Mouse (Mus musculus) stomach, embryonic 15.5 days (tissue): ENCODE data around the gene Rac2. TPM values are rescaled to one million over a fixed set of nuclear protein-coding genes. Genes with fewer than 3 reads are reported as not detected.

Source experiments
- ATAC-seq: fragments of 200-750 bp; cut with Nextera tagmentation; 2 replicates; pipeline ENCODE4 v1.8.0; 2017; ENCODE audit warnings: low read depth, moderate number of reproducible peaks, moderate TSS enrichment; ENCODE audit not compliant: insufficient read depth, low FRiP score
- H3K27ac ChIP-seq: fragments of 300-500 bp; sonication (generic); 2 replicates; pipeline ENCODE4 v1.5.1; 2015; ENCODE audit warnings: mild to moderate bottlenecking, inconsistent platforms
- H3K27me3 ChIP-seq: fragments of 300-500 bp; sonication (generic); replicated peaks from 2 replicates; pipeline ENCODE4 v1.6.1; 2015; ENCODE audit warnings: inconsistent platforms
- H3K36me3 ChIP-seq: fragments of 300-500 bp; sonication (generic); 2 replicates; pipeline ENCODE4 v1.6.1; 2015; ENCODE audit warnings: inconsistent platforms
- H3K4me1 ChIP-seq: fragments of 300-500 bp; sonication (generic); 2 replicates; pipeline ENCODE4 v1.6.1; 2015; ENCODE audit warnings: inconsistent platforms
- H3K4me2 ChIP-seq: fragments of 300-500 bp; sonication (generic); 2 replicates; pipeline ENCODE4 v1.6.1; 2015; ENCODE audit warnings: mild to moderate bottlenecking, inconsistent platforms
- H3K4me3 ChIP-seq: fragments of 300-500 bp; sonication (generic); replicated peaks from 2 replicates; pipeline ENCODE4 v1.5.1; 2015; ENCODE audit warnings: inconsistent platforms
- H3K9ac ChIP-seq: fragments of 300-500 bp; sonication (generic); 2 replicates; pipeline ENCODE4 v1.6.1; 2015; ENCODE audit warnings: inconsistent platforms
- H3K9me3 ChIP-seq: fragments of 300-500 bp; sonication (generic); 2 replicates; pipeline ENCODE4 v1.6.1; 2016; ENCODE audit warnings: inconsistent platforms
- WGBS: fragments of 180-500 bp; shearing (Covaris S2); methylation state at CpG from one replicate; pipeline ENCODE4 v1.1.7; 2015; 5-methylcytosine and 5-hydroxymethylcytosine counted together
- polyA plus RNA-seq: library from polyadenylated mRNA; unstranded; fragments of >200 nt; fragmentation: Nextera tagmentation; extraction: Ambion mirVana; gene quantifications from 2 replicates; pipeline ENCODE4 v1.2.1, GENCODE M21; 2015

The Rac2 gene
- polyA plus RNA-seq, 1 experiment from 2014 or later: 36.5 TPM

- no peaks in the 10 kb centered on the region for H3K4me1 ChIP-seq
- 67% methylated on average over 7 of the region's 7 CpGs for WGBS
- H3K27me3 ChIP-seq: no peaks in the 10 kb centered on the region
- no peaks in the 10 kb centered on the region for H3K9me3 ChIP-seq
- no peak within 1 kb of the TSS for H3K4me2 ChIP-seq
- ATAC-seq: no peak
- H3K36me3 ChIP-seq: no peaks in the 10 kb centered on the region
- peak within 1 kb of the TSS; percentile 12; the same call in 1 of the 2 replicates for H3K4me3 ChIP-seq
- no peak within 1 kb of the TSS for H3K27ac ChIP-seq
- H3K9ac ChIP-seq: no peak within 1 kb of the TSS
Measured at GRCm38 (mm10) chr15:78596914-78597313, 24.3 kb upstream of the Rac2 start, which contains the start of gene Cyth4. TSS of gene Cyth4 (plus strand) at chr15:78597047.

GRCm38 (mm10) chr15:78596504-78596903, 23.9 kb upstream of the Rac2 start:
- Histone ChIP-seq H3K4me3 (no peak overlapping the region), H3K4me2 (no peak overlapping the region), H3K27me3 (no peaks in the 10 kb centered on the region), H3K27ac (no peak overlapping the region), H3K4me1 (no peaks in the 10 kb centered on the region), H3K9me3 (no peaks in the 10 kb centered on the region), H3K9ac (no peak overlapping the region), H3K36me3 (no peaks in the 10 kb centered on the region)
- no peak for ATAC-seq
- 75% methylated on average over 6 of the region's 6 CpGs for WGBS

- H3K36me3 ChIP-seq: no peaks in the 10 kb centered on the region
- ATAC-seq: no peak
- H3K27ac ChIP-seq: no peak overlapping the region
- no peaks in the 10 kb centered on the region for H3K4me1 ChIP-seq
- H3K9ac ChIP-seq: no peak overlapping the region
- 67% methylated on average over 5 of the region's 5 CpGs for WGBS
- H3K4me2 ChIP-seq: no peak overlapping the region
- no peaks in the 10 kb centered on the region for H3K27me3 ChIP-seq
- no peaks in the 10 kb centered on the region for H3K9me3 ChIP-seq
- H3K4me3 ChIP-seq: no peak overlapping the region
Measured at GRCm38 (mm10) chr15:78595468-78595867, 22.9 kb upstream of the Rac2 start.

- H3K4me3 ChIP-seq: no peak overlapping the region
- H3K27ac ChIP-seq: no peak overlapping the region
- H3K36me3 ChIP-seq: no peaks in the 10 kb centered on the region
- ATAC-seq: no peak
- H3K27me3 ChIP-seq: no peaks in the 10 kb centered on the region
- 88% methylated on average over 2 of the region's 2 CpGs for WGBS
- H3K4me1 ChIP-seq: no peaks in the 10 kb centered on the region
- no peak overlapping the region for H3K4me2 ChIP-seq
- H3K9me3 ChIP-seq: no peaks in the 10 kb centered on the region
- no peak overlapping the region for H3K9ac ChIP-seq
Measured at GRCm38 (mm10) chr15:78594831-78595230, 22.2 kb upstream of the Rac2 start.

- WGBS: 84% methylated on average over 7 of the region's 7 CpGs
- H3K4me3 ChIP-seq: no peak overlapping the region
- no peaks in the 10 kb centered on the region for H3K27me3 ChIP-seq
- no peak overlapping the region for H3K27ac ChIP-seq
- H3K36me3 ChIP-seq: no peaks in the 10 kb centered on the region
- H3K9me3 ChIP-seq: no peaks in the 10 kb centered on the region
- no peak for ATAC-seq
- no peak overlapping the region for H3K4me2 ChIP-seq
- no peak overlapping the region for H3K9ac ChIP-seq
- no peaks in the 10 kb centered on the region for H3K4me1 ChIP-seq
Measured at GRCm38 (mm10) chr15:78593896-78594425, 21.4 kb upstream of the Rac2 start.

- Histone ChIP-seq H3K9ac (no peak overlapping the region), H3K4me3 (no peak overlapping the region), H3K27me3 (no peaks in the 10 kb centered on the region), H3K27ac (no peak overlapping the region), H3K4me2 (no peak overlapping the region), H3K9me3 (no peaks in the 10 kb centered on the region), H3K4me1 (0 out of 2 replicates have a peak, but pooled peaks cover 1% of the 10 kb centered on the region), H3K36me3 (no peaks in the 10 kb centered on the region)
- ATAC-seq: no peak
- 76% methylated on average over 14 of the region's 14 CpGs for WGBS
Measured at GRCm38 (mm10) chr15:78592452-78592968, 19.9 kb upstream of the Rac2 start.

GRCm38 (mm10) chr15:78591680-78592451, 19.3 kb upstream of the Rac2 start:
- no peak for ATAC-seq
- Histone ChIP-seq H3K4me3 (no peak overlapping the region), H3K27me3 (no peaks in the 10 kb centered on the region), H3K27ac (no peak overlapping the region), H3K4me1 (0 out of 2 replicates have a peak, but pooled peaks cover 3% of the 10 kb centered on the region), H3K9me3 (no peaks in the 10 kb centered on the region), H3K36me3 (no peaks in the 10 kb centered on the region), H3K9ac (no peak overlapping the region), H3K4me2 (no peak overlapping the region)
- WGBS: 54% methylated on average over 15 of the region's 15 CpGs

- H3K4me2 ChIP-seq: no peak overlapping the region
- WGBS: 79% methylated on average over 6 of the region's 6 CpGs
- H3K27me3 ChIP-seq: no peaks in the 10 kb centered on the region
- no peaks in the 10 kb centered on the region for H3K36me3 ChIP-seq
- no peak for ATAC-seq
- no peak overlapping the region for H3K9ac ChIP-seq
- H3K9me3 ChIP-seq: no peaks in the 10 kb centered on the region
- H3K4me1 ChIP-seq: 0 out of 2 replicates have a peak, but pooled peaks cover 3% of the 10 kb centered on the region
- no peak overlapping the region for H3K27ac ChIP-seq
- no peak overlapping the region for H3K4me3 ChIP-seq
Measured at GRCm38 (mm10) chr15:78590785-78591184, 18.2 kb upstream of the Rac2 start.

GRCm38 (mm10) chr15:78589936-78590335, 17.4 kb upstream of the Rac2 start:
- H3K4me2 ChIP-seq: no peak overlapping the region
- H3K36me3 ChIP-seq: no peaks in the 10 kb centered on the region
- 72% methylated on average over 6 of the region's 6 CpGs for WGBS
- 0 out of 2 replicates have a peak, but pooled peaks cover 3% of the 10 kb centered on the region for H3K4me1 ChIP-seq
- no peaks in the 10 kb centered on the region for H3K9me3 ChIP-seq
- no peak overlapping the region for H3K27ac ChIP-seq
- no peak for ATAC-seq
- H3K9ac ChIP-seq: no peak overlapping the region
- H3K4me3 ChIP-seq: no peak overlapping the region
- H3K27me3 ChIP-seq: no peaks in the 10 kb centered on the region

GRCm38 (mm10) chr15:78588900-78589299, 16.3 kb upstream of the Rac2 start:
- no peak for ATAC-seq
- H3K27ac ChIP-seq: no peak overlapping the region
- 67% methylated on average over 4 of the region's 4 CpGs for WGBS

GRCm38 (mm10) chr15:78588049-78588448, 15.5 kb upstream of the Rac2 start:
- H3K9ac ChIP-seq: no peak overlapping the region
- no peak overlapping the region for H3K4me2 ChIP-seq
- H3K27ac ChIP-seq: no peak overlapping the region
- H3K9me3 ChIP-seq: no peaks in the 10 kb centered on the region
- H3K27me3 ChIP-seq: no peaks in the 10 kb centered on the region
- 66% methylated on average over 4 of the region's 4 CpGs for WGBS
- H3K36me3 ChIP-seq: no peaks in the 10 kb centered on the region
- H3K4me1 ChIP-seq: 0 out of 2 replicates have a peak, but pooled peaks cover 3% of the 10 kb centered on the region
- no peak overlapping the region for H3K4me3 ChIP-seq
- no peak for ATAC-seq

More at GRCm38 (mm10) chr15:78588900-78589299, 16.3 kb upstream of the Rac2 start:
- 0 out of 2 replicates have a peak, but pooled peaks cover 3% of the 10 kb centered on the region for H3K4me1 ChIP-seq
- H3K9ac ChIP-seq: no peak overlapping the region
- H3K27me3 ChIP-seq: no peaks in the 10 kb centered on the region
- no peaks in the 10 kb centered on the region for H3K36me3 ChIP-seq
- H3K9me3 ChIP-seq: no peaks in the 10 kb centered on the region
- no peak overlapping the region for H3K4me3 ChIP-seq
- no peak overlapping the region for H3K4me2 ChIP-seq
